Mouse (Mus musculus): ENCODE results near the gene Ndufaf7. TPM values are rescaled to one million over a fixed set of nuclear protein-coding genes. Genes with fewer than 3 reads are reported as not detected.

Gene Ndufaf7
- 54.5 and 64.2 TPM in 2 replicates for polyA plus RNA-seq (2011; ENCODE audit: insufficient read depth, insufficient read length, low read depth, missing spikeins)

DNA sequence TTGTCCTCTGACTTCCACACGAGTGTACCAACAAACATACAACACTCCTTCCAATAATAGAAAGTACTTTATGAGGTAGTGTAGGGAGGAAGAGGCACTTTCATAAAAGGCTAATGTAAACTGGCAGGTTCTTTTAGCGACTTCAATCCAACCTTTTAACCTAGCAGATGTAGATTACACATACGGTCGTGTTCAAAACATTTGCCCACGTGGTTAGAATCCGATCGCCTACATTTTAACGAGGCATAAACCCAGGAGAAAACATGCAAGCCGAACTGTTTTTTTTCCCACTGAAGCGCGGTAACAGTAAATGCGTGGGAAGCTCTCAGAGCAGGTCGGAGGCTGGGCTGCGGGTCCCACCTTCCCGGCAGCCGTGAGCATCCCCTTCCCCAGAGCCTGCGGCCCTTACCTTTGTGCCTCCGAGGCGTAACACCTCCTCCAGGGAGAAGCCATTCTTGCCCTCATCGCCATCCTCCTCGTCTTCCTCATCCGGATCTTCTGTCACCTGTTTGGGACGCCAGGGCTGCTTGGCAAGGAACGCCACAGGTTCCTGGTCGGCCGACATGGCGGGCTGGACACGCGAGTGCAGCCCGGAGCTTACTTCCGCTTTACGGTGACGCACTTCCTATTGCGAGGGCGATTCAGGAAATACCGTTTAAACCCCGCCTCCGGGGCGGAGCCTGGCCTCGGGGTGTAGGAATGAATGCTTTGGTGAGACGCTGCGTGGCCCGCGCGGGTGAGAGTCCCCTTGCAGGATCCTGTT is at the start of gene Ndufaf7, which contains the start of gene Cebpz:
Gene Ndufaf7 (plus strand): TSS at position 671 of the 763 bp plus-strand sequence.
Gene Cebpz (minus strand): TSS at position 601 of the 763 bp plus-strand sequence.
- Histone ChIP-seq H3K27ac (ENCODE audit: insufficient read depth, low read length) (no peak within 1 kb of the TSS), H3K9me3 (replicated peaks; ENCODE audit: control insufficient read depth, insufficient read depth, low read length, poor library complexity, severe bottlenecking) (no peaks in the 10 kb centered on the region), H3K27me3 (ENCODE audit: control insufficient read depth, insufficient read depth, low read length, poor library complexity, severe bottlenecking) (no peaks in the 10 kb centered on the region), H3K36me3 (ENCODE audit: control insufficient read depth, insufficient read depth, low read length, poor library complexity, severe bottlenecking) (peaks cover 39% of the 10 kb centered on the region), H3K9ac (ENCODE audit: low read depth, poor library complexity, severe bottlenecking) (peak within 1 kb of the TSS; percentile 51), H3K4me1 (ENCODE audit: control insufficient read depth, insufficient read depth, low read length) (no peaks in the 10 kb centered on the region), H3K4me3 (ENCODE audit: low read depth, low read length) (peak within 1 kb of the TSS; percentile 85)
- TF ChIP-seq CTCF (IDR thresholded peaks at IDR 0.05; ENCODE audit: low read depth, low read length), result no peak
- peak; percentile 81 for TF ChIP-seq POLR2A (IDR thresholded peaks at IDR 0.05; ENCODE audit: insufficient read depth, low read length)
- TF ChIP-seq EP300 (IDR thresholded peaks at IDR 0.05; ENCODE audit: insufficient read depth, low read depth, low read length), result 0 out of 2 replicates have a peak, but pooled peaks have one; percentile 12

DNA sequence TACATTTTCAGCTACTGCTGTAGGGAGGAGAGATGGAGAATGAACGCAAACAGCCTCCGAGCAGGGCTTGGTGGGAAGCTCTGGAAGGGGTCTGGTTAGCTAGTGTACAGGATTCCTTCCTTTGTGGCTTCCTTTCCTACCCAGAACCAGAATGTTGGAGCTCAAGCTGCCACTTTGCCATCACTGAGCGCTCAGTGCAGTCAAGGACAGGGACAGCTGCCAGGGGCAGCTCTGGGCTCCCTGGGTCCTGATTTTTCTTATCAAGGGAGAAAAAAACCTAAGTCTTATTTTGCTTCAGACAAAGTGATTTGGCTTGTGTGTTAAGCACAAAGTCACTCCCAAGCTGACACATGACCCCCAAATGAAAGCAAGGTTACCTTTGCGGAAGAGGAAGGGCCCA is 48.4 kb upstream of the Ndufaf7 start:
- no peak for TF ChIP-seq POLR2A (IDR thresholded peaks at IDR 0.05; ENCODE audit: insufficient read depth, low read length)
- TF ChIP-seq CTCF (IDR thresholded peaks at IDR 0.05; ENCODE audit: low read depth, low read length), result no peak
- TF ChIP-seq EP300 (IDR thresholded peaks at IDR 0.05; ENCODE audit: insufficient read depth, low read depth, low read length), result no peak
- Histone ChIP-seq H3K27me3 (ENCODE audit: control insufficient read depth, insufficient read depth, low read length, poor library complexity, severe bottlenecking) (no peaks in the 10 kb centered on the region), H3K9me3 (replicated peaks; ENCODE audit: control insufficient read depth, insufficient read depth, low read length, poor library complexity, severe bottlenecking) (no peaks in the 10 kb centered on the region), H3K36me3 (ENCODE audit: control insufficient read depth, insufficient read depth, low read length, poor library complexity, severe bottlenecking) (no peaks in the 10 kb centered on the region), H3K9ac (ENCODE audit: low read depth, poor library complexity, severe bottlenecking) (no peak overlapping the region), H3K27ac (ENCODE audit: insufficient read depth, low read length) (no peak overlapping the region), H3K4me3 (ENCODE audit: low read depth, low read length) (no peak overlapping the region), H3K4me1 (ENCODE audit: control insufficient read depth, insufficient read depth, low read length) (no peaks in the 10 kb centered on the region)

DNA sequence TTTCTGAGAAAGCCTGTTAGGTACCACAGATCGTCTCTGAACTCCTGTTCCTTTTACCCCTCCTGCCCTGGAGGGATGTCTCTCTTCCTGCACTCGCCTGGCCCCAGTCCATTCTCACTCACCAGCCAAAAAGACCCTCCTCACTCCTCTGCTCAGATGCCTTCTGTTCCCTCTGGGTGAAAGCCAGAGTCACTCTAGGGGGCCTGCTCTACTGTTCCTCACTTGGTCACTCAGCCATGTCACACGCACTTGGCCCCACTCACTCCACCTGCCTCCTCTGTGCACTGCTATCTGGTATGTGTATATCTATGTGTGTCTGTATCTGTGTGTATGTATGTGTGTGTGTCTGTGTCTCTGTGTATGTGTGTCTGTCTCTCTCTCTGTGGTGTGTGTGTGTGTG is 47.8 kb upstream of the Ndufaf7 start:
- H3K9me3 ChIP-seq (replicated peaks; ENCODE audit: control insufficient read depth, insufficient read depth, low read length, poor library complexity, severe bottlenecking), result no peaks in the 10 kb centered on the region
- no peaks in the 10 kb centered on the region for H3K4me1 ChIP-seq (ENCODE audit: control insufficient read depth, insufficient read depth, low read length)
- TF ChIP-seq EP300 (IDR thresholded peaks at IDR 0.05; ENCODE audit: insufficient read depth, low read depth, low read length) (no peak), POLR2A (IDR thresholded peaks at IDR 0.05; ENCODE audit: insufficient read depth, low read length) (no peak), CTCF (IDR thresholded peaks at IDR 0.05; ENCODE audit: low read depth, low read length) (no peak)

DNA sequence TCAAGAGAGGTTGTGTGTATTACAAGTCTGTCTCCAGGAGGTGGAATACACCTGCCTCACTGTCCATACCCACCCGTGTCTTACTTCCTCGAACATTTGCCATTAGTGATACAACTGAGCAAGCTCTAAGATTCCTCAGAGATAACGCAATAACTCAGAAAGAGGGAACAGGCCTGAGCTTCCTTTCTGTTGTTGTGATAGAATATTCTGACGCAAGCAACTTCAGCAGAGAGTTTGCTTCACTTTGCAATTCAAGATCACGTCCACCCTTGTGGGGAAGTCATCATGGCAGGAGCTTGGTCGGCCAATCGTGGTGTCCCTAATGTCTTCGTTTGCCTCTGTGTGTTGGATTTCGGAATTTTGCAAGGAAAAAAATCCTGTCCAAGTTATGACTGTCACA is 45.9 kb upstream of the Ndufaf7 start:
- no peaks in the 10 kb centered on the region for H3K36me3 ChIP-seq (ENCODE audit: control insufficient read depth, insufficient read depth, low read length, poor library complexity, severe bottlenecking)
- H3K9me3 ChIP-seq (replicated peaks; ENCODE audit: control insufficient read depth, insufficient read depth, low read length, poor library complexity, severe bottlenecking), result no peaks in the 10 kb centered on the region
- no peak overlapping the region for H3K27ac ChIP-seq (ENCODE audit: insufficient read depth, low read length)
- TF ChIP-seq POLR2A (IDR thresholded peaks at IDR 0.05; ENCODE audit: insufficient read depth, low read length) (no peak), EP300 (IDR thresholded peaks at IDR 0.05; ENCODE audit: insufficient read depth, low read depth, low read length) (no peak), CTCF (IDR thresholded peaks at IDR 0.05; ENCODE audit: low read depth, low read length) (no peak)
- H3K4me1 ChIP-seq (ENCODE audit: control insufficient read depth, insufficient read depth, low read length), result no peaks in the 10 kb centered on the region
- H3K27me3 ChIP-seq (ENCODE audit: control insufficient read depth, insufficient read depth, low read length, poor library complexity, severe bottlenecking), result no peaks in the 10 kb centered on the region
- no peak overlapping the region for H3K4me3 ChIP-seq (ENCODE audit: low read depth, low read length)
- no peak overlapping the region for H3K9ac ChIP-seq (ENCODE audit: low read depth, poor library complexity, severe bottlenecking)

More for the DNA sequence above, 47.8 kb upstream of the Ndufaf7 start:
- H3K27me3 ChIP-seq (ENCODE audit: control insufficient read depth, insufficient read depth, low read length, poor library complexity, severe bottlenecking), result no peaks in the 10 kb centered on the region
- H3K4me3 ChIP-seq (ENCODE audit: low read depth, low read length), result no peak overlapping the region
- no peak overlapping the region for H3K9ac ChIP-seq (ENCODE audit: low read depth, poor library complexity, severe bottlenecking)
- H3K27ac ChIP-seq (ENCODE audit: insufficient read depth, low read length), result no peak overlapping the region
- no peaks in the 10 kb centered on the region for H3K36me3 ChIP-seq (ENCODE audit: control insufficient read depth, insufficient read depth, low read length, poor library complexity, severe bottlenecking)

DNA sequence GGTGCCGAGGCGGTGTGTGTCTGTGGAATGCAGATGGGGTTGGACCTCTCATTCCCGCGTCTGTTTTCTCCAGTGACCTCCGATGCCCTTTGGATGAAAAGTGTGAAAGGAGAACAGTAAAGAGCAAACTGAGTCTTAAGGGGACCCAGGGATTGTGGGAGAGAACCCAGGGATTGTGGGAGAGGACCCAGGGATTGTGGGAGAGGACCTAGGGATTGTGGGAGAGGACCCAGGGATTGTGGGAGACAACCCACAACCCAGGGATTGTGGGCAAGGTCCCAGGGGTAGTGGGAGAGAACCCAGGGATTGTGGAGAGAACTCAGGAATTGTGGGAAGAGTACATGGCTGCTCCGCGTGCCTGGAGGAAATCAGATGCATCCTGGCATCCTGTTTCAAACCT is 41.9 kb upstream of the Ndufaf7 start:
- Histone ChIP-seq H3K27me3 (ENCODE audit: control insufficient read depth, insufficient read depth, low read length, poor library complexity, severe bottlenecking) (no peaks in the 10 kb centered on the region), H3K4me1 (ENCODE audit: control insufficient read depth, insufficient read depth, low read length) (no peaks in the 10 kb centered on the region), H3K36me3 (ENCODE audit: control insufficient read depth, insufficient read depth, low read length, poor library complexity, severe bottlenecking) (no peaks in the 10 kb centered on the region), H3K9ac (ENCODE audit: low read depth, poor library complexity, severe bottlenecking) (peak overlapping the region; percentile 73), H3K4me3 (ENCODE audit: low read depth, low read length) (peak overlapping the region; percentile 93), H3K9me3 (replicated peaks; ENCODE audit: control insufficient read depth, insufficient read depth, low read length, poor library complexity, severe bottlenecking) (no peaks in the 10 kb centered on the region), H3K27ac (ENCODE audit: insufficient read depth, low read length) (no peak overlapping the region)
- peak; percentile 15 for TF ChIP-seq POLR2A (IDR thresholded peaks at IDR 0.05; ENCODE audit: insufficient read depth, low read length)
- no peak for TF ChIP-seq CTCF (IDR thresholded peaks at IDR 0.05; ENCODE audit: low read depth, low read length)

DNA sequence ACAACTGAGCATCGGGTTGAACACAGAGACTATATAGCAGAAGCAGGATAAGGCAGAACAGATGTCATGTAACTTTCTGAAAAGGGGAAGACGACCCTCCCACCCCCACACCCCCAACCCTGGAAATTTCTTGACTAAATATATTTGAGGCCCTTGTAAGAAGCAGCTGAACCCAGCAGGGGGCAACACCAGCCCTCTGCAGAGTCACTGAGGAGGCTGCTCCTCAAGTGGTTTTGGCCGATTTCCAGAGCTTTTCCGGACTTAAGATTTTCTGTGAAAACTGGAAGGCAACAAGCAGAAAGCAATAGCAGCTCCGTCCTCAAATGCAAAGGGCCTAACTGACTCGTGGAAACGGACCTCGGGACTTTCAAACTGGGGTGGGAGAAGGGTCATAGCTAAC is 41.5 kb upstream of the Ndufaf7 start:
- Histone ChIP-seq H3K36me3 (ENCODE audit: control insufficient read depth, insufficient read depth, low read length, poor library complexity, severe bottlenecking) (no peaks in the 10 kb centered on the region), H3K27me3 (ENCODE audit: control insufficient read depth, insufficient read depth, low read length, poor library complexity, severe bottlenecking) (no peaks in the 10 kb centered on the region), H3K9me3 (replicated peaks; ENCODE audit: control insufficient read depth, insufficient read depth, low read length, poor library complexity, severe bottlenecking) (no peaks in the 10 kb centered on the region), H3K9ac (ENCODE audit: low read depth, poor library complexity, severe bottlenecking) (peak overlapping the region; percentile 73), H3K4me1 (ENCODE audit: control insufficient read depth, insufficient read depth, low read length) (no peaks in the 10 kb centered on the region), H3K4me3 (ENCODE audit: low read depth, low read length) (peak overlapping the region; percentile 93), H3K27ac (ENCODE audit: insufficient read depth, low read length) (no peak overlapping the region)
- TF ChIP-seq POLR2A (IDR thresholded peaks at IDR 0.05; ENCODE audit: insufficient read depth, low read length), result no peak
- TF ChIP-seq CTCF (IDR thresholded peaks at IDR 0.05; ENCODE audit: low read depth, low read length), result peak; percentile 42

Data from ES-Bruce4 (cell line).